ENCODE assay signal across 15 mouse cellular contexts in the genomic region with DNA sequence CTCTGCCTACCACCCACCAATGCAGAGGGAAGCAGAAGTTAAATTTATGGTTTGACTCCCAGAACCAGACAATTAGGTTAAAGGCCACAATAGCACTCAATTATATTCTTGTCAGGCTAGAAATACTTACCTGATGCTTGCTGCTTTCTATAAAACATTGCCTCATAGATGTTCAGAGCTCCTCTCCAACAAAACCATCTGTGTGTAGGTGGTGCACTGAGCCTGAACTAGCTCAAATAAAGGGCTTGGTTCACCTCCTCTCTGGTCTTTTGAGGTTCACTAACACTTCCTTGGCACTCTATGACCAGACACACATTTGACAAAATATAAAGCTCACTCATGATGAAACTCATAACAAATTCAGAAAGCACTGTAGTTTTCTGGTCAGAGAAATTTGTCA. TPM values are rescaled to one million over a fixed set of nuclear protein-coding genes. Genes with fewer than 3 reads are reported as not detected.
"Had no signal": no experiment of that assay in that cellular context is flagged by ENCODE, and none has a peak within 500 bp of the region (broad histone marks: within the 10 kb centered on the region; RNA-seq: fewer than 3 reads in every experiment).

No protein-coding gene starts in this region.

- H3K4me3 ChIP-seq: left cerebral cortex, adult 2 months; midbrain, embryonic 10.5 days; midbrain, embryonic 13.5 days; myocyte; neural tube, embryonic 13.5 days had no signal

- H3K27ac ChIP-seq: kidney, postnatal 0 days; left cerebral cortex, adult 2 months; liver, embryonic 14.5 days; macrophage; midbrain, embryonic 10.5 days; midbrain, embryonic 13.5 days; neural tube, embryonic 13.5 days had no signal

- DNase-seq: kidney, adult 18-20 months; kidney, postnatal 25 days; liver, postnatal 0 days; lung, embryonic 14.5 days; thymus, adult 18-20 months; thymus, postnatal 36 days had no signal

RNA-seq across cellular contexts. Expression of gene Gm6685, which starts 36.2 kb away (rescaled TPM):
- total RNA-seq: monocyte, adult 5-6 weeks had no signal
